Mouse (Mus musculus): ENCODE measurements around the gene Cntnap3. TPM values are rescaled to one million over a fixed set of nuclear protein-coding genes. Genes with fewer than 3 reads are reported as not detected.
"Not testable (repeated sequence)": the region's sequence is repeated elsewhere in the genome, so short reads cannot be mapped to it uniquely, and the experiment has no call there.

The Cntnap3 gene
- not detected in 2 replicates for polyA plus RNA-seq (2012; ENCODE audit: insufficient read depth, low replicate concordance)

DNA sequence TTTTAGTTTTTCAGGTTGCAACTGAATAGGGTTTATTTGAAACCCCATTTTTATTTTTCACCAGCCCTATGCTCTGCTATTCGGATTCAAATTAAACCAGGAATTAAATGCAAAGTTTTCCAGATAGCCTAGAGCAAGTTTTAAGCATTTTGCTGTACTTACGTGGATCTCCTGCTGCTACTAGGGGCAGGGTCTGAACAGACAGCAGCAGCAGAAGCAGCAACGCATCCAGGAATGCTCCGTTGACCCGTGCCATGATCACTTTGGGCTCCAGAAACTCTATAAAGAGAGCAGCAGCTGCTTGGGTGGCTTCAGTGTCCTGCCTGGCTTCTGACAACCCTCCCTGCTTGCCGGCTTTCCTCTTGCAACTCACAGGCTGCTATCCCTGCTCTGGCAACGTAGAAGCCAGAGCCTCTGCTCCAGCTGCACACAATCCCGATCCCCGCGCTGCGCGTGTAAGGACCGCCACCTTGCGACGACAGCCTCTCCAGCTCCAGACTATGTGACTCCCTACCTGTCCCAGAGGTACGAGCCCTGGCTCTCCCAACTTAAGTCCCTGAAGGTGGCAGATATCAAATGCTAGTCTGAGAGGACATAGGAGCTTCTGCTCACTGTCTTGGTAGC is at the start of gene Cntnap3:
Cntnap3 (minus strand) TSS at position 371 of the 624 bp plus-strand sequence.
- H3K9me3 ChIP-seq: peaks cover 7% of the 10 kb centered on the region
- TF ChIP-seq GATA1 (IDR thresholded peaks at IDR 0.05; ENCODE audit: borderline replicate concordance, low read length) (no peak), FLI1 (IDR thresholded peaks at IDR 0.05; ENCODE audit: low read length) (no peak)
- H3K36me3 ChIP-seq (replicated peaks; ENCODE audit: low read length): no peaks in the 10 kb centered on the region
- H3K27me3 ChIP-seq (replicated peaks): peaks cover 4% of the 10 kb centered on the region
- H3K4me3 ChIP-seq (replicated peaks): no peak within 1 kb of the TSS
- no peaks in the 10 kb centered on the region for H3K4me1 ChIP-seq

DNA sequence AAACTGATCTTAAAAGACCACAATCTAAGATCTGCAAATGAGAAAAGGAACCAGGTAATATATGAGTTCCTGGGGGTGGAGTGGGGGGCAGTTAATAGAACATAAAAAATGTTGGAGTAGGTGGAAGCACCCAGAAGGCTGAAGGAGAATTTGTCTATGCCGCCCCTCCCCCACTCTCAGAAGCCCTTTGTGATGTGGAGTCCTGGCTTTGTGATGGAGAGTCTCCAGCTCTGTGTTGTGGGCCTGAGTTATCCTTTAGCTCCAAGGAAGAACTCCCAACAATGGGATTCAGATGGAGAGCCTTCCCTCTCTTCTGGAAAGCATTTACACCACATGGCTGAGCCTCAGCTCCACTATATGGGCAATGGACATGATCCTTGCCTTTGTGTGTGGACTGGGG is 13.4 kb upstream of the Cntnap3 start, which contains the start of gene Spata31:
Spata31 (plus strand) TSS at position 216 of the 400 bp plus-strand sequence.
- Histone ChIP-seq H3K27me3 (replicated peaks) (no peaks in the 10 kb centered on the region), H3K4me3 (replicated peaks) (no peak within 1 kb of the TSS), H3K36me3 (replicated peaks; ENCODE audit: low read length) (no peaks in the 10 kb centered on the region), H3K4me1 (no peaks in the 10 kb centered on the region), H3K9me3 (no peaks in the 10 kb centered on the region; the same call in 1 of the 2 replicates)
- TF ChIP-seq GATA1 (IDR thresholded peaks at IDR 0.05; ENCODE audit: borderline replicate concordance, low read length): no peak
- no peak for TF ChIP-seq FLI1 (IDR thresholded peaks at IDR 0.05; ENCODE audit: low read length)

GRCm38 (mm10) chr13:64903132-64903531 is 623 bp downstream of the Cntnap3 start:
- H3K9me3 ChIP-seq: peaks cover 8% of the 10 kb centered on the region
- no peaks in the 10 kb centered on the region for H3K4me1 ChIP-seq
- H3K4me3 ChIP-seq (replicated peaks): no peak overlapping the region
- no peaks in the 10 kb centered on the region for H3K36me3 ChIP-seq (replicated peaks; ENCODE audit: low read length)
- TF ChIP-seq GATA1 (IDR thresholded peaks at IDR 0.05; ENCODE audit: borderline replicate concordance, low read length) (no peak), FLI1 (IDR thresholded peaks at IDR 0.05; ENCODE audit: low read length) (no peak)
- peaks cover 4% of the 10 kb centered on the region for H3K27me3 ChIP-seq (replicated peaks)

- Histone ChIP-seq H3K36me3 (replicated peaks; ENCODE audit: low read length) (no peaks in the 10 kb centered on the region), H3K27me3 (replicated peaks) (no peaks in the 10 kb centered on the region), H3K9me3 (no peaks in the 10 kb centered on the region), H3K4me3 (replicated peaks) (no peak overlapping the region), H3K4me1 (no peaks in the 10 kb centered on the region)
- TF ChIP-seq FLI1 (IDR thresholded peaks at IDR 0.05; ENCODE audit: low read length) (no peak), GATA1 (IDR thresholded peaks at IDR 0.05; ENCODE audit: borderline replicate concordance, low read length) (no peak)
These were observed 38.4 kb downstream of the Cntnap3 start for GRCm38 (mm10) chr13:64865397-64865796.

DNA sequence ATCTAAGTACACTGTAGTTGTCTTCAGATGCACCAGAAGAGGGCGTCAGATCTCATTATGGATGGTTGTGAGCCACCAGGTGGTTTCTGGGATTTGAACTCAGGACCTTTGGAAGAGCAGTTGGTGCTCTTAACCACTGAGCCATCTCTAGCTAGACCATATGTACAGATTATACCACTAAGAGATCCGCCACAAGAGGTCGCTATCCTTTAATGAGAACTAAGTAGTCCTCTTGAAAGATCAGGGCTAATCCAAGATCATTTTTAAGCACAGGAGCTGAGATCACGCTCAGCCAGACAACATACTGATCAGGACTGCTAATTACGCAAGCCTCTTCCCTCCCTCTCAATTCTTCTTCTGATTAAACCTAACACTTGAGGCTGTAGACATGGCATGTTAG is 78.9 kb downstream of the Cntnap3 start:
- not testable (repeated sequence) for H3K4me3 ChIP-seq (replicated peaks); H3K4me1 ChIP-seq; H3K36me3 ChIP-seq (replicated peaks; ENCODE audit: low read length); H3K27me3 ChIP-seq (replicated peaks); H3K9me3 ChIP-seq

GRCm38 (mm10) chr13:64745383-64745782 is 158.4 kb downstream of the Cntnap3 start:
- Histone ChIP-seq H3K27me3 (replicated peaks) (no peaks in the 10 kb centered on the region), H3K4me1 (no peaks in the 10 kb centered on the region), H3K4me3 (replicated peaks) (no peak overlapping the region), H3K9me3 (peaks cover 3% of the 10 kb centered on the region; the same call in 1 of the 2 replicates), H3K36me3 (replicated peaks; ENCODE audit: low read length) (no peaks in the 10 kb centered on the region)
- TF ChIP-seq GATA1 (IDR thresholded peaks at IDR 0.05; ENCODE audit: borderline replicate concordance, low read length): no peak
- TF ChIP-seq FLI1 (IDR thresholded peaks at IDR 0.05; ENCODE audit: low read length): no peak

- Histone ChIP-seq H3K9me3 (no peaks in the 10 kb centered on the region), H3K4me1 (no peaks in the 10 kb centered on the region), H3K27me3 (replicated peaks) (no peaks in the 10 kb centered on the region), H3K36me3 (replicated peaks; ENCODE audit: low read length) (no peaks in the 10 kb centered on the region), H3K4me3 (replicated peaks) (no peak overlapping the region)
- TF ChIP-seq GATA1 (IDR thresholded peaks at IDR 0.05; ENCODE audit: borderline replicate concordance, low read length) (no peak), FLI1 (IDR thresholded peaks at IDR 0.05; ENCODE audit: low read length) (no peak)
These were observed 171.5 kb downstream of the Cntnap3 start for GRCm38 (mm10) chr13:64732244-64732643.

DNA sequence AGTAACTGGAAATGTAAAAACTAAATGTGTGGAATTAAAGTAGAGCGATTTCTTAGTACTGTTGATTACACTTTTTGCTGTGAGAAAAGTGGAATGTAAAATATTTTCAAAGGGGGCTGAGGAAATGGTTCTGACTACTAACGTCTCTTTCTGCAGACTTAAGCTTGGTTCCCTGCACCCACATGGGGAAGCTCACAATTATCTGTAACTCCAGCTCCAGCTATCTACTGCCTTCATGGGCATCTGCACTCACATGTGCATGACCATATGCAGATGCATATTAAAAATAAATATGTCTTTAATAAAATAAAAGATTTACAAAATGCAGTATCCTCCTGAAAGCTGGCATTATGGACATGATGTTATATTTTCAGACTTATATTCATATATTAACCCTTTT is 187.0 kb downstream of the Cntnap3 start:
- TF ChIP-seq GATA1 (IDR thresholded peaks at IDR 0.05; ENCODE audit: borderline replicate concordance, low read length): no peak
- TF ChIP-seq FLI1 (IDR thresholded peaks at IDR 0.05; ENCODE audit: low read length): no peak
- H3K9me3 ChIP-seq: 0 out of 2 replicates have a peak, but pooled peaks cover 3% of the 10 kb centered on the region
- no peaks in the 10 kb centered on the region for H3K36me3 ChIP-seq (replicated peaks; ENCODE audit: low read length)
- H3K4me3 ChIP-seq (replicated peaks): no peak overlapping the region
- no peaks in the 10 kb centered on the region for H3K27me3 ChIP-seq (replicated peaks)
- no peaks in the 10 kb centered on the region for H3K4me1 ChIP-seq

GRCm38 (mm10) chr13:64692463-64692862 is 211.3 kb downstream of the Cntnap3 start:
- TF ChIP-seq GATA1 (IDR thresholded peaks at IDR 0.05; ENCODE audit: borderline replicate concordance, low read length): no peak
- TF ChIP-seq FLI1 (IDR thresholded peaks at IDR 0.05; ENCODE audit: low read length): no peak
- H3K4me3 ChIP-seq (replicated peaks): no peak overlapping the region
- no peaks in the 10 kb centered on the region for H3K36me3 ChIP-seq (replicated peaks; ENCODE audit: low read length)
- H3K27me3 ChIP-seq (replicated peaks): no peaks in the 10 kb centered on the region
- no peaks in the 10 kb centered on the region for H3K4me1 ChIP-seq
- no peaks in the 10 kb centered on the region; the same call in 1 of the 2 replicates for H3K9me3 ChIP-seq

Other genes starting within 250 kb of the Cntnap3 start
- gene Spata31, start 13.5 kb upstream of the Cntnap3 start, polyA plus RNA-seq (2012; ENCODE audit: insufficient read depth, low replicate concordance): not detected in 2 replicates
- not detected in 2 replicates for gene Spata31d1c, start 129.1 kb upstream of the Cntnap3 start, polyA plus RNA-seq (2012; ENCODE audit: insufficient read depth, low replicate concordance)
- gene Prss47, start 148.8 kb upstream of the Cntnap3 start, polyA plus RNA-seq (2012; ENCODE audit: insufficient read depth, low replicate concordance): 0.30 TPM in 1 of 2 replicates, not detected in the other
- 3.2 TPM in 1 of 2 replicates, not detected in the other for gene Mfsd14b, start 209.0 kb upstream of the Cntnap3 start, polyA plus RNA-seq (2012; ENCODE audit: insufficient read depth, low replicate concordance)
- gene Olfr465-ps1, start 234.1 kb upstream of the Cntnap3 start, polyA plus RNA-seq (2012; ENCODE audit: insufficient read depth, low replicate concordance): 0.03 TPM in 1 of 2 replicates, not detected in the other
- gene Olfr466, start 246.3 kb upstream of the Cntnap3 start, polyA plus RNA-seq (2012; ENCODE audit: insufficient read depth, low replicate concordance): not detected in 2 replicates